Mouse (Mus musculus) erythroblast, embryonic 14.5 days (primary cell): ENCODE measurements around the gene Kbtbd6. TPM values are rescaled to one million over a fixed set of nuclear protein-coding genes. Genes with fewer than 3 reads are reported as not detected.

Experiments used
- H3K27me3 ChIP-seq: 2 replicates; pipeline ENCODE4 v1.6.1; 2012; ENCODE audit warnings: inconsistent platforms; ENCODE audit not compliant: control insufficient read depth
- H3K36me3 ChIP-seq: 2 replicates; pipeline ENCODE4 v1.6.1; 2012; ENCODE audit warnings: mild to moderate bottlenecking, inconsistent platforms; ENCODE audit not compliant: control insufficient read depth
- H3K4me1 ChIP-seq: 2 replicates; pipeline ENCODE4 v1.6.1; 2012; ENCODE audit warnings: inconsistent platforms; ENCODE audit not compliant: control insufficient read depth
- H3K4me3 ChIP-seq: replicated peaks from 2 replicates; pipeline ENCODE3; 2012; ENCODE audit warnings: moderate library complexity, mild to moderate bottlenecking, inconsistent platforms
- H3K9me3 ChIP-seq: 2 replicates; pipeline ENCODE4 v1.6.1; 2012; ENCODE audit warnings: low read length, inconsistent platforms, mixed read lengths; ENCODE audit not compliant: control insufficient read depth
- GATA1 ChIP-seq: IDR thresholded peaks from 2 replicates; pipeline ENCODE4 v1.6.1; 2012; ENCODE audit warnings: low read length, inconsistent platforms, mixed read lengths
- TAL1 ChIP-seq: IDR thresholded peaks from 3 replicates; pipeline ENCODE4 v1.6.1; 2012; ENCODE audit warnings: low read length, inconsistent platforms, mixed read lengths
- polyA plus RNA-seq: library from polyadenylated mRNA; stranded (reverse); fragments of >175 nt; gene quantifications from 2 replicates; pipeline ENCODE4 v1.2.3, GENCODE M21; 2012

The Kbtbd6 gene
- polyA plus RNA-seq, 1 experiment, result 0.25 TPM

GRCm38 (mm10) chr14:79489150-79489549, 37.5 kb downstream of the Kbtbd6 start:
- Histone ChIP-seq H3K27me3 (no peaks in the 10 kb centered on the region), H3K36me3 (peaks cover 80% of the 10 kb centered on the region), H3K9me3 (no peaks in the 10 kb centered on the region), H3K4me1 (peaks cover 54% of the 10 kb centered on the region), H3K4me3 (no peak overlapping the region)
- no peak for TF ChIP-seq TAL1
- no peak for TF ChIP-seq GATA1

- Histone ChIP-seq H3K4me3 (no peak overlapping the region), H3K4me1 (peaks cover 47% of the 10 kb centered on the region)
Measured at GRCm38 (mm10) chr14:79490246-79490645, 38.6 kb downstream of the Kbtbd6 start.

GRCm38 (mm10) chr14:79494349-79494748, 42.7 kb downstream of the Kbtbd6 start:
- no peaks in the 10 kb centered on the region for H3K9me3 ChIP-seq
- H3K4me3 ChIP-seq, result no peak overlapping the region
- TF ChIP-seq GATA1, result no peak
- TF ChIP-seq TAL1, result no peak
- peaks cover 79% of the 10 kb centered on the region for H3K36me3 ChIP-seq
- H3K27me3 ChIP-seq, result no peaks in the 10 kb centered on the region
- H3K4me1 ChIP-seq, result peaks cover 31% of the 10 kb centered on the region

More at GRCm38 (mm10) chr14:79490246-79490645, 38.6 kb downstream of the Kbtbd6 start:
- Histone ChIP-seq H3K36me3 (peaks cover 79% of the 10 kb centered on the region), H3K9me3 (no peaks in the 10 kb centered on the region), H3K27me3 (no peaks in the 10 kb centered on the region)
- TF ChIP-seq GATA1 (no peak), TAL1 (no peak)

GRCm38 (mm10) chr14:79499326-79499725, 47.7 kb downstream of the Kbtbd6 start:
- no peak overlapping the region for H3K4me3 ChIP-seq
- H3K4me1 ChIP-seq, result peaks cover 69% of the 10 kb centered on the region
- no peaks in the 10 kb centered on the region; the same call in 1 of the 2 replicates for H3K9me3 ChIP-seq
- peaks cover 74% of the 10 kb centered on the region for H3K36me3 ChIP-seq
- no peaks in the 10 kb centered on the region for H3K27me3 ChIP-seq
- TF ChIP-seq GATA1 (no peak), TAL1 (no peak)

GRCm38 (mm10) chr14:79500756-79501155, 49.1 kb downstream of the Kbtbd6 start:
- Histone ChIP-seq H3K4me3 (no peak overlapping the region), H3K36me3 (peaks cover 61% of the 10 kb centered on the region), H3K4me1 (peaks cover 77% of the 10 kb centered on the region), H3K27me3 (no peaks in the 10 kb centered on the region), H3K9me3 (no peaks in the 10 kb centered on the region; the same call in 1 of the 2 replicates)
- TF ChIP-seq GATA1 (peak; percentile 10; the same call in 1 of the 2 replicates), TAL1 (no peak)

GRCm38 (mm10) chr14:79503371-79504075, 51.9 kb downstream of the Kbtbd6 start:
- Histone ChIP-seq H3K36me3 (peaks cover 65% of the 10 kb centered on the region), H3K4me1 (peaks cover 94% of the 10 kb centered on the region), H3K9me3 (no peaks in the 10 kb centered on the region; the same call in 1 of the 2 replicates), H3K4me3 (no peak overlapping the region), H3K27me3 (no peaks in the 10 kb centered on the region)
- no peak for TF ChIP-seq TAL1
- TF ChIP-seq GATA1, result no peak

Other genes with a start within 250 kb of the Kbtbd6 start
- gene Zfp957, start 204.5 kb upstream of the Kbtbd6 start, polyA plus RNA-seq, result 0.04 TPM in 1 of 2 replicates, not detected in the other
- gene Rgcc, start 150.2 kb upstream of the Kbtbd6 start, polyA plus RNA-seq, result 77.8 and 94.4 TPM in 2 replicates
- gene Naa16, start 61.1 kb upstream of the Kbtbd6 start, polyA plus RNA-seq, result 1.8 TPM in 2 replicates
- not detected in 2 replicates for gene Mtrf1, start 54.1 kb upstream of the Kbtbd6 start, polyA plus RNA-seq
- gene Kbtbd7, start 25.3 kb upstream of the Kbtbd6 start, polyA plus RNA-seq, result 0.09 and 0.14 TPM in 2 replicates
- gene Elf1, start 29.4 kb downstream of the Kbtbd6 start, polyA plus RNA-seq, result 0.65 and 0.69 TPM in 2 replicates
- 0.82 and 0.86 TPM in 2 replicates for gene Wbp4, start 29.7 kb downstream of the Kbtbd6 start, polyA plus RNA-seq
- 0.12 and 0.28 TPM in 2 replicates for gene Sugt1, start 135.9 kb downstream of the Kbtbd6 start, polyA plus RNA-seq
- gene Cnmd, start 210.3 kb downstream of the Kbtbd6 start, polyA plus RNA-seq, result not detected in 2 replicates